Mouse (Mus musculus) spleen, adult 2 months (tissue): ENCODE data around the gene Dnmt1.

Source experiments
- CTCF ChIP-seq: fragments of 200-500 bp; IDR thresholded peaks from 2 replicates; pipeline ENCODE4 v1.5.1; 2011; ENCODE audit warnings: mild to moderate bottlenecking, inconsistent platforms; ENCODE audit not compliant: insufficient read depth, insufficient read length, insufficient replicate concordance; ENCODE audit errors: extremely low read depth
- POLR2A ChIP-seq: fragments of 200-500 bp; IDR thresholded peaks from 2 replicates; pipeline ENCODE4 v1.6.1; 2011; ENCODE audit warnings: low read depth, low read length, inconsistent platforms

DNA sequence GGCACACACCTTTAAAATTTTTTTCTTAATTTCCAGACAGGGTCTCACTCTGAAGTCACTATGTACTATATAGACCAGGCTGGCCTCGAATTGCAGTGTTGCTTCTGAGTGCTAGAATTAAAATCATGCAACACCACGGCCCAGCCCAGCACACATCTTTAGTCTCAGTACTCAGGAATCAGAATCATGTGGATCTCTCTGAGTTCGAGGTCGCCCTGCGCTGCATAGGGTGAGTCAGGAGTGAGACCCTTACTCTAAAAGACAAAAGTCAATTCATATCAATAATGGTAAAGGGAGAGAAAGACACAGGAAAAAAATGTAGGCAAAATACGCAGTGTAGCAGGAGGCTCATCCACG lies 42.6 kb upstream of the Dnmt1 start:
- TF ChIP-seq CTCF (no peak), POLR2A (no peak)
